Mouse (Mus musculus) heart, postnatal 0 days (tissue): ENCODE data around the gene Spem2. TPM values are rescaled to one million over a fixed set of nuclear protein-coding genes. Genes with fewer than 3 reads are reported as not detected.

Source experiments
- ATAC-seq: fragments of 200-750 bp; cut with Nextera tagmentation; 2 replicates; pipeline ENCODE4 v1.8.0; 2017; ENCODE audit warnings: low read depth, moderate number of reproducible peaks, moderate library complexity; ENCODE audit not compliant: insufficient read depth
- DNase-seq: peaks from one replicate; pipeline ENCODE4 v3.0.0-alpha.2; 2016; ENCODE audit warnings: low spot score
- H3K27ac ChIP-seq: fragments of 300-500 bp; sonication (generic); 2 replicates; pipeline ENCODE4 v1.5.1; 2014; ENCODE audit warnings: low read depth, mild to moderate bottlenecking
- H3K27me3 ChIP-seq: fragments of 300-500 bp; sonication (generic); 2 replicates; pipeline ENCODE4 v1.6.1; 2014; ENCODE audit warnings: low read length, mixed read lengths; ENCODE audit not compliant: control insufficient read depth, insufficient read depth
- H3K36me3 ChIP-seq: fragments of 300-500 bp; sonication (generic); replicated peaks from 2 replicates; pipeline ENCODE4 v1.6.1; 2014; ENCODE audit warnings: low read length, mixed read lengths; ENCODE audit not compliant: control insufficient read depth, insufficient read depth
- H3K4me1 ChIP-seq: fragments of 300-500 bp; sonication (generic); 2 replicates; pipeline ENCODE4 v1.6.1; 2014; ENCODE audit warnings: antibody characterized with exemption; ENCODE audit not compliant: control insufficient read depth, insufficient read depth
- H3K4me2 ChIP-seq: fragments of 300-500 bp; sonication (generic); 2 replicates; pipeline ENCODE4 v1.6.1; 2014; ENCODE audit warnings: low read depth, mild to moderate bottlenecking, low read length, moderate library complexity
- H3K4me3 ChIP-seq: fragments of 300-500 bp; sonication (generic); 2 replicates; pipeline ENCODE4 v1.5.1; 2014; ENCODE audit warnings: low read depth, low read length
- H3K9ac ChIP-seq: fragments of 300-500 bp; sonication (generic); replicated peaks from 2 replicates; pipeline ENCODE4 v1.6.1; 2014; ENCODE audit warnings: low read depth, low read length, mixed read lengths
- H3K9me3 ChIP-seq: fragments of 300-500 bp; sonication (generic); replicated peaks from 2 replicates; pipeline ENCODE4 v1.6.1; 2016; ENCODE audit warnings: low read length; ENCODE audit not compliant: control insufficient read depth
- CTCF ChIP-seq: IDR thresholded peaks from 2 replicates; pipeline ENCODE4 v1.5.1; 2016; ENCODE audit warnings: antibody characterized with exemption, control low read depth, low read depth
- EP300 ChIP-seq: IDR thresholded peaks from 2 replicates; pipeline ENCODE4 v1.6.1; 2016; ENCODE audit warnings: antibody characterized with exemption, low read depth
- WGBS: fragments of 180-500 bp; shearing (Covaris S2); extraction: QIAGEN DNeasy Blood & Tissue Kit; methylation state at CpG from one replicate; pipeline ENCODE4 v1.1.7; 2014; 5-methylcytosine and 5-hydroxymethylcytosine counted together
- polyA plus RNA-seq: library from polyadenylated mRNA; unstranded; fragments of >200 nt; fragmentation: Nextera tagmentation; extraction: Ambion mirVana; gene quantifications from 2 replicates; pipeline ENCODE4 v1.2.1, GENCODE M21; 2015
- total RNA-seq: library from RNA; depleted of rRNA; stranded (reverse); fragments of >200 nt; gene quantifications from 2 replicates; pipeline ENCODE4 v1.2.3, GENCODE M21; 2014; ENCODE audit warnings: low replicate concordance

Spem2 gene
- total and polyA plus RNA-seq, 2 experiments from 2014 or later, result not detected

GRCm38 (mm10) chr11:69849884-69850283 is 31.6 kb upstream of the Spem2 start:
- Histone ChIP-seq H3K27me3 (no peaks in the 10 kb centered on the region), H3K4me2 (no peak overlapping the region), H3K4me1 (peaks cover 20% of the 10 kb centered on the region; the same call in 1 of the 2 replicates), H3K9me3 (no peaks in the 10 kb centered on the region), H3K9ac (no peak overlapping the region), H3K36me3 (peaks cover 41% of the 10 kb centered on the region), H3K4me3 (no peak overlapping the region), H3K27ac (no peak overlapping the region)
- TF ChIP-seq CTCF (no peak), EP300 (no peak)
- DNase-seq, result no peak
- 89% methylated on average over 15 of the region's 15 CpGs for WGBS
- no peak for ATAC-seq

- WGBS, result 80% methylated on average over 9 of the region's 9 CpGs
- H3K9ac ChIP-seq, result no peak overlapping the region
- H3K4me3 ChIP-seq, result no peak overlapping the region
- no peak overlapping the region for H3K4me2 ChIP-seq
- peaks cover 20% of the 10 kb centered on the region; the same call in 1 of the 2 replicates for H3K4me1 ChIP-seq
- H3K27me3 ChIP-seq, result no peaks in the 10 kb centered on the region
- ATAC-seq (no peak), DNase-seq (no peak)
- peaks cover 41% of the 10 kb centered on the region for H3K36me3 ChIP-seq
- no peaks in the 10 kb centered on the region for H3K9me3 ChIP-seq
- TF ChIP-seq CTCF (no peak), EP300 (no peak)
- peak overlapping the region; percentile 56 for H3K27ac ChIP-seq
Observed at GRCm38 (mm10) chr11:69849128-69849527, 30.9 kb upstream of the Spem2 start.

- WGBS, result 95% methylated on average over 6 of the region's 6 CpGs
- H3K4me2 ChIP-seq, result no peak overlapping the region
Observed at GRCm38 (mm10) chr11:69848021-69848420, 29.8 kb upstream of the Spem2 start.

GRCm38 (mm10) chr11:69846738-69847688 is 28.7 kb upstream of the Spem2 start:
- Histone ChIP-seq H3K4me3 (peak overlapping the region; percentile 79), H3K27me3 (no peaks in the 10 kb centered on the region), H3K4me1 (peaks cover 20% of the 10 kb centered on the region; the same call in 1 of the 2 replicates), H3K27ac (peak overlapping the region; percentile 90), H3K9me3 (no peaks in the 10 kb centered on the region), H3K36me3 (peaks cover 38% of the 10 kb centered on the region), H3K9ac (peak overlapping the region; percentile 77), H3K4me2 (peak overlapping the region; percentile 63)
- no peak for TF ChIP-seq EP300
- TF ChIP-seq CTCF, result no peak
- no peak for DNase-seq
- peak; percentile 37 for ATAC-seq
- 13% methylated on average over 36 of the region's 37 CpGs for WGBS

More at GRCm38 (mm10) chr11:69848021-69848420, 29.8 kb upstream of the Spem2 start:
- Histone ChIP-seq H3K27me3 (no peaks in the 10 kb centered on the region), H3K27ac (no peak overlapping the region), H3K4me3 (no peak overlapping the region), H3K9me3 (no peaks in the 10 kb centered on the region), H3K36me3 (peaks cover 41% of the 10 kb centered on the region), H3K4me1 (peaks cover 20% of the 10 kb centered on the region; the same call in 1 of the 2 replicates), H3K9ac (no peak overlapping the region)
- TF ChIP-seq CTCF, result no peak
- TF ChIP-seq EP300, result no peak
- ATAC-seq (no peak), DNase-seq (no peak)

- Histone ChIP-seq H3K9me3 (no peaks in the 10 kb centered on the region), H3K4me1 (peaks cover 20% of the 10 kb centered on the region; the same call in 1 of the 2 replicates), H3K36me3 (peaks cover 31% of the 10 kb centered on the region), H3K4me2 (peak within 1 kb of the TSS; percentile 63), H3K4me3 (peak within 1 kb of the TSS; percentile 79), H3K9ac (peak within 1 kb of the TSS; percentile 77), H3K27me3 (no peaks in the 10 kb centered on the region), H3K27ac (peak within 1 kb of the TSS; percentile 90)
- 0% methylated on average over 37 of the region's 38 CpGs for WGBS
- TF ChIP-seq EP300, result no peak
- TF ChIP-seq CTCF, result no peak
- DNase-seq (peak; percentile 95), ATAC-seq (peak; percentile 95)
Observed at GRCm38 (mm10) chr11:69846198-69846680, 28.0 kb upstream of the Spem2 start, which contains the start of gene Plscr3. Gene Plscr3 (plus strand): TSS chr11:69846376.
